Comparison of ENCODE assay signal across 11 mouse cellular contexts in the genomic region with DNA sequence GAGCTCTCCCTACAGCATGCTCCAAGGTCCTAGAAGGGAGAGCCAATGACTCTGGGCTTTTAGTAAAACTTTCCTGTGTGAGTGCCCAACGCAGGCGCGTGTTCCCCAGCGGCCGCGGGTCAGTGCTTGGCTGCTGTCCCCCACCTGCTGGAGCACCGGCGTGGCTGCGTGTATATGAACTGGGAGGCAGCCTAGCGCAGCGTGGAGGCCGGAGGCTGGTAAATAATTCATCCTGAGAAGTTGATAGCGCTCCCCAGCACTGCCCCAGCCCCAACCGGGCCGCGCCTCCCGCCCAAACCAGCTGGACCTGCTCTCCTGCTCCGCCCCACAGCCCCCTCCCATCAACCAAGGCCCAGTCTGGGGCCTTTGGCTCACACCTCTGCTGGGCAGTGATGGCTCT. TPM values are rescaled to one million over a fixed set of nuclear protein-coding genes. Genes with fewer than 3 reads are reported as not detected.
DNase-seq lines count a peak whose midpoint lies in the region; ATAC-seq and TF ChIP-seq lines count a peak whose summit lies in the region.
"Had no signal": no experiment of that assay in that cellular context is flagged by ENCODE, and none has a peak within 500 bp of the region (broad histone marks: within the 10 kb centered on the region; RNA-seq: fewer than 3 reads in every experiment).

A gene (plus strand): TSS at position 376 of the 400 bp plus-strand sequence.

- H3K9me3 ChIP-seq in hindbrain, embryonic 11.5 days (ENCODE audit: control insufficient read depth, low read length) = no peaks in the 10 kb centered on the region
- no peaks in the 10 kb centered on the region for H3K9me3 ChIP-seq in hindbrain, embryonic 13.5 days
- H3K9me3 ChIP-seq in hindbrain, embryonic 16.5 days (ENCODE audit: control insufficient read depth, low read length) = no peaks in the 10 kb centered on the region
- no peaks in the 10 kb centered on the region for H3K9me3 ChIP-seq in limb, embryonic 10.5 days (replicated peaks)
- no peaks in the 10 kb centered on the region for H3K9me3 ChIP-seq in midbrain, embryonic 14.5 days (ENCODE audit: control insufficient read depth, low read length)
- H3K9me3 ChIP-seq: midbrain, embryonic 12.5 days had no signal

- no peak within 1 kb of the TSS for H3K4me3 ChIP-seq in hindbrain, embryonic 11.5 days (ENCODE audit: low read depth, low read length)
- no peak within 1 kb of the TSS for H3K4me3 ChIP-seq in hindbrain, embryonic 13.5 days
- H3K4me3 ChIP-seq in hindbrain, embryonic 16.5 days (ENCODE audit: low read length) = no peak within 1 kb of the TSS
- H3K4me3 ChIP-seq in limb, embryonic 10.5 days = peak within 1 kb of the TSS; percentile 27
- H3K4me3 ChIP-seq in midbrain, embryonic 14.5 days (replicated peaks; ENCODE audit: low read depth, low read length) = no peak within 1 kb of the TSS
- H3K4me3 ChIP-seq: midbrain, embryonic 12.5 days had no signal

- in situ Hi-C loops in Patski (cut with MboI; ENCODE audit: low pct_unique_long_range_greater_than_20kb) = loop anchor here (25.0 kb wide), 1 partner anchor 641 kb away; a partner anchor contains a TSS

- H3K27ac ChIP-seq in hindbrain, embryonic 11.5 days (ENCODE audit: low read depth, low read length) = no peak within 1 kb of the TSS
- no peak within 1 kb of the TSS for H3K27ac ChIP-seq in hindbrain, embryonic 13.5 days
- H3K27ac ChIP-seq in hindbrain, embryonic 16.5 days (ENCODE audit: low read depth, low read length) = no peak within 1 kb of the TSS
- H3K27ac ChIP-seq in limb, embryonic 10.5 days = peak within 1 kb of the TSS; percentile 62
- H3K27ac ChIP-seq in midbrain, embryonic 14.5 days (replicated peaks; ENCODE audit: low read depth, low read length) = no peak within 1 kb of the TSS
- H3K27ac ChIP-seq: midbrain, embryonic 12.5 days had no signal

- CTCF ChIA-PET in Patski (lab: Charles Lee) = interaction anchor here (0.7 kb wide), 1 partner anchor 11 kb away, joined by 3 read pairs; no protein-coding TSS in a partner anchor

- H3K4me1 ChIP-seq in hindbrain, embryonic 11.5 days (replicated peaks; ENCODE audit: control insufficient read depth, insufficient read depth, low read length) = no peaks in the 10 kb centered on the region
- peaks cover 9% of the 10 kb centered on the region for H3K4me1 ChIP-seq in hindbrain, embryonic 13.5 days (replicated peaks)
- no peaks in the 10 kb centered on the region for H3K4me1 ChIP-seq in hindbrain, embryonic 16.5 days (ENCODE audit: control insufficient read depth, insufficient read depth, low read depth, low read length)
- peaks cover 33% of the 10 kb centered on the region for H3K4me1 ChIP-seq in limb, embryonic 10.5 days
- H3K4me1 ChIP-seq in midbrain, embryonic 14.5 days (ENCODE audit: control insufficient read depth, insufficient read depth, low read length) = 0 out of 2 replicates have a peak, but pooled peaks cover 6% of the 10 kb centered on the region

- POLR2A ChIA-PET in Patski (lab: Charles Lee) = interaction anchor here (1.2 to 1.6 kb wide), 2 partner anchors 10 to 17 kb away, joined by 3 to 8 read pairs; a partner anchor contains a TSS

- ATAC-seq in hindbrain, embryonic 11.5 days (ENCODE audit: low FRiP score) = no peak
- ATAC-seq in hindbrain, embryonic 13.5 days (ENCODE audit: low FRiP score) = no peak
- ATAC-seq in Patski = peak; percentile 68
- ATAC-seq in hindbrain, embryonic 16.5 days = no peak
- ATAC-seq in midbrain, embryonic 14.5 days (ENCODE audit: low FRiP score, low TSS enrichment) = no peak

- no peaks in the 10 kb centered on the region for H3K36me3 ChIP-seq in hindbrain, embryonic 11.5 days (ENCODE audit: control insufficient read depth, insufficient read depth, low read length)
- H3K36me3 ChIP-seq in hindbrain, embryonic 13.5 days = no peaks in the 10 kb centered on the region
- H3K36me3 ChIP-seq in hindbrain, embryonic 16.5 days (ENCODE audit: control insufficient read depth, insufficient read depth, low read length) = no peaks in the 10 kb centered on the region
- H3K36me3 ChIP-seq in limb, embryonic 10.5 days = no peaks in the 10 kb centered on the region
- no peaks in the 10 kb centered on the region for H3K36me3 ChIP-seq in midbrain, embryonic 14.5 days (ENCODE audit: control insufficient read depth, insufficient read depth, low read length)
- H3K36me3 ChIP-seq: midbrain, embryonic 12.5 days had no signal

- no peak for DNase-seq in hindbrain, embryonic 11.5 days (ENCODE audit: low spot score)
- no peak for DNase-seq in Patski (ENCODE audit: low read depth, low spot score)
- DNase-seq in limb, embryonic 10.5 days (ENCODE audit: low spot score) = no peak
- DNase-seq in cerebellum, adult 9-11 months = no peak
- no peak for DNase-seq in cerebellum, adult 9-10 months
- DNase-seq in midbrain, embryonic 14.5 days = no peak
- DNase-seq: right cerebral cortex, adult 18-20 months; thymus, adult 2 months had no signal

- no peak for TF ChIP-seq CTCF in Patski (IDR thresholded peaks at IDR 0.05)

- no peak within 1 kb of the TSS for H3K9ac ChIP-seq in hindbrain, embryonic 11.5 days (ENCODE audit: low read depth, low read length)
- no peak within 1 kb of the TSS for H3K9ac ChIP-seq in hindbrain, embryonic 13.5 days
- H3K9ac ChIP-seq in hindbrain, embryonic 16.5 days (ENCODE audit: low read depth, low read length) = no peak within 1 kb of the TSS
- no peak within 1 kb of the TSS for H3K9ac ChIP-seq in midbrain, embryonic 14.5 days (replicated peaks; ENCODE audit: low read length)
- H3K9ac ChIP-seq: midbrain, embryonic 12.5 days had no signal

- peaks cover 2% of the 10 kb centered on the region for H3K27me3 ChIP-seq in hindbrain, embryonic 11.5 days (ENCODE audit: control insufficient read depth, insufficient read depth, low read length)
- H3K27me3 ChIP-seq in hindbrain, embryonic 13.5 days = peaks cover 58% of the 10 kb centered on the region
- no peaks in the 10 kb centered on the region for H3K27me3 ChIP-seq in Patski
- H3K27me3 ChIP-seq in hindbrain, embryonic 16.5 days (replicated peaks; ENCODE audit: control insufficient read depth, insufficient read depth, low read length) = no peaks in the 10 kb centered on the region; the same call in 1 of the 2 replicates
- H3K27me3 ChIP-seq in limb, embryonic 10.5 days (ENCODE audit: low read depth, poor library complexity, severe bottlenecking) = peaks cover 69% of the 10 kb centered on the region
- H3K27me3 ChIP-seq in midbrain, embryonic 14.5 days (ENCODE audit: control insufficient read depth, insufficient read depth, low read length) = peaks cover 7% of the 10 kb centered on the region; the same call in 1 of the 2 replicates

- peak within 1 kb of the TSS; percentile 21; the same call in 1 of the 2 replicates for H3K4me2 ChIP-seq in hindbrain, embryonic 11.5 days (replicated peaks; ENCODE audit: low read depth, low read length)
- H3K4me2 ChIP-seq in hindbrain, embryonic 13.5 days = no peak within 1 kb of the TSS
- no peak within 1 kb of the TSS for H3K4me2 ChIP-seq in hindbrain, embryonic 16.5 days (ENCODE audit: low read length)
- H3K4me2 ChIP-seq in midbrain, embryonic 14.5 days (ENCODE audit: low read length) = no peak within 1 kb of the TSS
- H3K4me2 ChIP-seq: midbrain, embryonic 12.5 days had no signal

- WGBS in hindbrain, embryonic 11.5 days = 8% methylated on average over 18 of the region's 18 CpGs
- WGBS in hindbrain, embryonic 13.5 days = 4% methylated on average over 18 of the region's 18 CpGs
- WGBS in hindbrain, embryonic 16.5 days = 7% methylated on average over 16 of the region's 18 CpGs
- 5% methylated on average over 18 of the region's 18 CpGs for WGBS in limb, embryonic 10.5 days
- 6% methylated on average over 18 of the region's 18 CpGs for WGBS in midbrain, embryonic 14.5 days

RNA-seq across cellular contexts. Expression of the gene that starts here (rescaled TPM):
- 3.3 and 3.5 TPM in 2 replicates for polyA plus RNA-seq in hindbrain, embryonic 11.5 days (2014; fragmentation: Nextera tagmentation; extraction: Ambion mirVana)
- 5.9 and 6.8 TPM in 2 replicates for polyA plus RNA-seq in hindbrain, embryonic 13.5 days (2015; fragmentation: Nextera tagmentation; extraction: Ambion mirVana)
- 48.0 TPM for polyA plus RNA-seq in Patski (2021)
- 9.6 and 11.3 TPM in 2 replicates for polyA plus RNA-seq in hindbrain, embryonic 16.5 days (2015; fragmentation: Nextera tagmentation; extraction: Ambion mirVana)
- 6.5 and 6.6 TPM in 2 replicates for polyA plus RNA-seq in limb, embryonic 10.5 days (2016; fragmentation: Nextera tagmentation; extraction: Ambion mirVana)
- 0.65 and 0.87 TPM in 2 replicates for polyA plus RNA-seq in midbrain, embryonic 14.5 days (2014; fragmentation: Nextera tagmentation; extraction: Ambion mirVana)
